ENCODE assay signal across 8 mouse cellular contexts in the genomic region with DNA sequence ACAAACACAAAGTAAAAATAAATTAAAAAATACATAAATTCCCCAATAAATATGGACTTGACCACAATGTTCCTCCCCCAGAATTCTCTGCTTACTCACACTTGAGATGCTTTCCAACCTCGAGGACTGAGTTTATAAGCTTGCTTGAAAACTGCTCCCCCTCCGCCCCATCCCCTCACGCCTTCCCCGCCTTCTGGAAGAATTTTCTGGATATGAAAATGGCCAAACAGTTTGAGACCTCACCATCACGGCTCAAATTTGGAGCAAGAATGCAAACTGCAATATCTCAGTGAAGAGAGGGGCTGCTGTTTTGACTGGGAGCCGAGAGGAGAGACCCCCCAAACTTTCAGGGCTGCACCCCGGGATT. TPM values are rescaled to one million over a fixed set of nuclear protein-coding genes. Genes with fewer than 3 reads are reported as not detected.
DNase-seq lines count a peak whose midpoint lies in the region; ATAC-seq and TF ChIP-seq lines count a peak whose summit lies in the region.

No protein-coding gene starts in this region.

- no peak for DNase-seq in layer of hippocampus, adult 2 months (ENCODE audit: low spot score in 2 of 2)
- no peak for DNase-seq in layer of hippocampus, postnatal 10 days (ENCODE audit: low spot score in 2 of 2)
- peak; percentile 48 for DNase-seq in c-Kit-positive CD71-positive TER-119-positive erythroid progenitor cells, embryonic 14.5 days (ENCODE audit: low spot score)
- peak; percentile 65 for DNase-seq in midbrain, embryonic 14.5 days
- no peak for DNase-seq in spleen, postnatal 10 days (ENCODE audit: low spot score in 2 of 2)
- no peak for DNase-seq in testis, postnatal 10 days (ENCODE audit: low spot score)
- DNase-seq in adrenal gland, adult 2 months = no peak

- H3K9me3 ChIP-seq in hindbrain, embryonic 12.5 days (replicated peaks) = no peaks in the 10 kb centered on the region
- H3K9me3 ChIP-seq in midbrain, embryonic 14.5 days (ENCODE audit: control insufficient read depth, low read length) = no peaks in the 10 kb centered on the region

- peak overlapping the region; percentile 60 for H3K9ac ChIP-seq in hindbrain, embryonic 12.5 days
- peak overlapping the region; percentile 51 for H3K9ac ChIP-seq in midbrain, embryonic 14.5 days (replicated peaks; ENCODE audit: low read length)

- H3K4me1 ChIP-seq in hindbrain, embryonic 12.5 days = peaks cover 12% of the 10 kb centered on the region
- peaks cover 7% of the 10 kb centered on the region for H3K4me1 ChIP-seq in midbrain, embryonic 14.5 days (ENCODE audit: control insufficient read depth, insufficient read depth, low read length)

- H3K27me3 ChIP-seq in hindbrain, embryonic 12.5 days = peaks cover 8% of the 10 kb centered on the region; the same call in 1 of the 2 replicates
- no peaks in the 10 kb centered on the region for H3K27me3 ChIP-seq in midbrain, embryonic 14.5 days (ENCODE audit: control insufficient read depth, insufficient read depth, low read length)

- peak overlapping the region; percentile 86 for H3K4me3 ChIP-seq in layer of hippocampus, adult 2 months
- H3K4me3 ChIP-seq in hindbrain, embryonic 12.5 days = peak overlapping the region; percentile 56
- H3K4me3 ChIP-seq in midbrain, embryonic 14.5 days (replicated peaks; ENCODE audit: low read depth, low read length) = peak overlapping the region; percentile 45

- no peak for TF ChIP-seq CTCF in layer of hippocampus, adult 2 months (conservative IDR thresholded peaks at IDR 0.05)

- no peak for ATAC-seq in hindbrain, embryonic 12.5 days (ENCODE audit: low FRiP score)
- ATAC-seq in midbrain, embryonic 14.5 days (ENCODE audit: low FRiP score, low TSS enrichment) = no peak

- H3K4me2 ChIP-seq in hindbrain, embryonic 12.5 days (replicated peaks) = peak overlapping the region; percentile 69
- H3K4me2 ChIP-seq in midbrain, embryonic 14.5 days (ENCODE audit: low read length) = peak overlapping the region; percentile 53

- peak overlapping the region; percentile 94 for H3K27ac ChIP-seq in layer of hippocampus, adult 2 months
- peak overlapping the region; percentile 92 for H3K27ac ChIP-seq in hindbrain, embryonic 12.5 days
- H3K27ac ChIP-seq in midbrain, embryonic 14.5 days (replicated peaks; ENCODE audit: low read depth, low read length) = peak overlapping the region; percentile 89

- 2% methylated on average over 7 of the region's 7 CpGs for WGBS in hindbrain, embryonic 12.5 days
- 2% methylated on average over 7 of the region's 7 CpGs for WGBS in midbrain, embryonic 14.5 days

- no peaks in the 10 kb centered on the region for H3K36me3 ChIP-seq in hindbrain, embryonic 12.5 days
- H3K36me3 ChIP-seq in midbrain, embryonic 14.5 days (ENCODE audit: control insufficient read depth, insufficient read depth, low read length) = no peaks in the 10 kb centered on the region

RNA-seq across cellular contexts. Expression of a gene that starts 14.5 kb away (rescaled TPM):
- total RNA-seq in layer of hippocampus, adult 2 months (2021) = 100 to 1,000 TPM; 713 to 818 TPM
- 100 to 1,000 TPM; 760 to 831 TPM for total RNA-seq in layer of hippocampus, postnatal 10 days (2021)
- 1,117 and 1,167 TPM in 2 replicates for polyA plus RNA-seq in hindbrain, embryonic 12.5 days (2016; fragmentation: Nextera tagmentation; extraction: Ambion mirVana)
- polyA plus RNA-seq in midbrain, embryonic 14.5 days (2014; fragmentation: Nextera tagmentation; extraction: Ambion mirVana) = 1,251 and 1,332 TPM in 2 replicates
- 1,000 to 10,000 TPM; 1,333 to 2,925 TPM for total RNA-seq in adrenal gland, adult 2 months (2021)
- 634 and 889 TPM in 2 replicates for polyA plus RNA-seq in adrenal gland, adult 2 months (2012; rRNA removed)

RNA-seq across cellular contexts. Expression of a gene that starts 15.4 kb away (rescaled TPM):
- total RNA-seq in layer of hippocampus, adult 2 months (2021) = not detected
- under 1 TPM in 1 of 2 experiments, not detected in 1; 0.27 TPM for total RNA-seq in layer of hippocampus, postnatal 10 days (2021)
- 0.58 and 0.82 TPM in 2 replicates for polyA plus RNA-seq in hindbrain, embryonic 12.5 days (2016; fragmentation: Nextera tagmentation; extraction: Ambion mirVana)
- polyA plus RNA-seq in midbrain, embryonic 14.5 days (2014; fragmentation: Nextera tagmentation; extraction: Ambion mirVana) = 0.42 and 0.58 TPM in 2 replicates
- under 1 TPM; 0.23 to 0.24 TPM for total RNA-seq in adrenal gland, adult 2 months (2021)
- polyA plus RNA-seq in adrenal gland, adult 2 months (2012; rRNA removed) = 0.26 and 0.50 TPM in 2 replicates

RNA-seq across cellular contexts. Expression of a gene that starts 29.4 kb away (rescaled TPM):
- total RNA-seq in layer of hippocampus, adult 2 months (2021) = 10 to 100 TPM; 15.2 to 15.6 TPM
- 10 to 100 TPM; 13.3 TPM for total RNA-seq in layer of hippocampus, postnatal 10 days (2021)
- polyA plus RNA-seq in hindbrain, embryonic 12.5 days (2016; fragmentation: Nextera tagmentation; extraction: Ambion mirVana) = 16.7 and 18.0 TPM in 2 replicates
- polyA plus RNA-seq in midbrain, embryonic 14.5 days (2014; fragmentation: Nextera tagmentation; extraction: Ambion mirVana) = 8.5 and 9.8 TPM in 2 replicates
- 10 to 100 TPM; 19.2 to 19.6 TPM for total RNA-seq in adrenal gland, adult 2 months (2021)
- 26.0 and 53.9 TPM in 2 replicates for polyA plus RNA-seq in adrenal gland, adult 2 months (2012; rRNA removed)

RNA-seq across cellular contexts. Expression of a gene that starts 36.8 kb away (rescaled TPM):
- total RNA-seq in layer of hippocampus, adult 2 months (2021) = 100 to 1,000 TPM in 1 of 2 experiments, 10 to 100 TPM in 1; 93.2 to 107 TPM
- total RNA-seq in layer of hippocampus, postnatal 10 days (2021) = 10 to 100 TPM; 82.6 to 87.9 TPM
- polyA plus RNA-seq in hindbrain, embryonic 12.5 days (2016; fragmentation: Nextera tagmentation; extraction: Ambion mirVana) = 38.1 and 39.9 TPM in 2 replicates
- 26.8 and 37.8 TPM in 2 replicates for polyA plus RNA-seq in midbrain, embryonic 14.5 days (2014; fragmentation: Nextera tagmentation; extraction: Ambion mirVana)
- 10 to 100 TPM; 25.3 to 28.7 TPM for total RNA-seq in adrenal gland, adult 2 months (2021)
- 11.0 and 22.1 TPM in 2 replicates for polyA plus RNA-seq in adrenal gland, adult 2 months (2012; rRNA removed)

Comparison
In these comparisons a context has a peak if more than half of its experiments do, and no peak if none do; other contexts are left out.
1. DNase-seq: peak in c-Kit-positive CD71-positive TER-119-positive erythroid progenitor cells, embryonic 14.5 days (single experiment) and midbrain, embryonic 14.5 days (single experiment); none in layer of hippocampus, adult 2 months (0 of 2), layer of hippocampus, postnatal 10 days (0 of 2), spleen, postnatal 10 days (0 of 2), testis, postnatal 10 days (single experiment) and adrenal gland, adult 2 months (single experiment).
2. Peak in every context shown above with its lines, with median percentiles within 50 percentile points of each other: H3K27ac ChIP-seq and H3K4me3 ChIP-seq.